Mouse (Mus musculus) embryonic fibroblast, embryonic 13.5 days (primary cell): Measurements from ENCODE around the gene Galnt10.

Experiments
- CTCF ChIP-seq: IDR thresholded peaks from 2 replicates; pipeline ENCODE4 v1.5.1; 2011; ENCODE audit warnings: mild to moderate bottlenecking, control low read depth, low read length, moderate library complexity, borderline replicate concordance; ENCODE audit not compliant: insufficient read depth
- POLR2A ChIP-seq: IDR thresholded peaks from 2 replicates; pipeline ENCODE4 v1.6.1; 2011; ENCODE audit warnings: low read depth, mild to moderate bottlenecking, control low read depth, low read length, moderate library complexity

DNA sequence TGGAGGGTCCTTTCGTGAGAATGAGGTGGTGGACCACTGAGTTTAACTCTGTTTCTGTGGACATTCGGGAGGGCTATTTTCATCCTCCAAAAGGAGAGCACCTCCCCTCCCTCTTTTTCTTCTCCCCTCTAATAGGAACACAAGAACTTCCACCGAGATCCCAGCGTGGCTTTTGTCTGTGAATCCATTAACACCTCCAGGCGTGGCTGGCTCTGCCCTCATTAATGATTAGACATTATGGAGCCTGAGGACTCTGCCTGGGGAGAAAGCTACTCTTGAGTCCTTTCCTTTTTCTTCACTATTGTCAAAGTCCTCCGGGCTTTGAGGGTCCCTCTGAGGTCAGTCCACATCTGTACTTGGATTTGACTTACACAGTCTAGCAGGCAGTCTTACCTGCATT is 121.9 kb downstream of the Galnt10 start:
- no peak for TF ChIP-seq CTCF
- no peak for TF ChIP-seq POLR2A
